Mouse (Mus musculus) MN1 (cell line): ENCODE measurements around the gene Borcs8.

ENCODE experiments used
- DNase-seq: peaks from one replicate; pipeline ENCODE4 v3.0.0-alpha.2; 2016; ENCODE audit warnings: low spot score

The Borcs8 gene

GRCm38 (mm10) chr8:70134086-70134485 is 5.2 kb upstream of the Borcs8 start:
- no peak for DNase-seq

- no peak for DNase-seq
These were observed 4.4 kb upstream of the Borcs8 start for GRCm38 (mm10) chr8:70134931-70135330.

GRCm38 (mm10) chr8:70136591-70136990 is 2.7 kb upstream of the Borcs8 start:
- no peak for DNase-seq

- DNase-seq: no peak
These were observed 1.4 kb upstream of the Borcs8 start for GRCm38 (mm10) chr8:70137890-70138289.

GRCm38 (mm10) chr8:70139981-70140380 is 682 bp downstream of the Borcs8 start:
- DNase-seq: peak; percentile 72

- no peak for DNase-seq
These were observed 8.6 kb downstream of the Borcs8 start for GRCm38 (mm10) chr8:70147678-70148607.

GRCm38 (mm10) chr8:70150158-70150557 is 10.9 kb downstream of the Borcs8 start:
- DNase-seq: no peak

- DNase-seq: peak; percentile 89
These were observed 13.4 kb downstream of the Borcs8 start for GRCm38 (mm10) chr8:70152537-70153257.

GRCm38 (mm10) chr8:70157240-70157800 is 18.0 kb downstream of the Borcs8 start:
- DNase-seq: no peak

- DNase-seq: peak; percentile 92
These were observed 19.0 kb downstream of the Borcs8 start for GRCm38 (mm10) chr8:70158069-70158853.

GRCm38 (mm10) chr8:70159211-70159610 is 19.9 kb downstream of the Borcs8 start:
- DNase-seq: no peak

GRCm38 (mm10) chr8:70160015-70160414 is 20.7 kb downstream of the Borcs8 start:
- DNase-seq: no peak

- DNase-seq: no peak
These were observed 24.0 kb downstream of the Borcs8 start for GRCm38 (mm10) chr8:70163316-70163715.

- peak; percentile 74 for DNase-seq
These were observed 27.3 kb downstream of the Borcs8 start for GRCm38 (mm10) chr8:70166504-70167110.

- peak; percentile 67 for DNase-seq
These were observed 30.8 kb downstream of the Borcs8 start for GRCm38 (mm10) chr8:70170116-70170515.

GRCm38 (mm10) chr8:70170748-70171147 is 31.4 kb downstream of the Borcs8 start:
- DNase-seq: no peak

GRCm38 (mm10) chr8:70171240-70171639 is 31.9 kb downstream of the Borcs8 start:
- DNase-seq: no peak

GRCm38 (mm10) chr8:70172043-70172681 is 32.9 kb downstream of the Borcs8 start, which contains the start of gene Tmem161a:
Tmem161a (plus strand) TSS chr8:70172356.
- peak; percentile 97 for DNase-seq

GRCm38 (mm10) chr8:70173320-70173719 is 34.0 kb downstream of the Borcs8 start:
- no peak for DNase-seq

- no peak for DNase-seq
These were observed 34.8 kb downstream of the Borcs8 start for GRCm38 (mm10) chr8:70174079-70174478.

- no peak for DNase-seq
These were observed 38.9 kb downstream of the Borcs8 start for GRCm38 (mm10) chr8:70178231-70178630.
